Mouse (Mus musculus): ENCODE results near the gene Lingo2. TPM values are rescaled to one million over a fixed set of nuclear protein-coding genes. Genes with fewer than 3 reads are reported as not detected.

Lingo2 gene
- polyA plus RNA-seq, 1 experiment from 2014 or later: 134 TPM

GRCm38 (mm10) chr4:35884946-35885460 is 1066.5 kb downstream of the Lingo2 start:
- WGBS: 60% methylated on average over 3 of the region's 3 CpGs
- no peaks in the 10 kb centered on the region for H3K27me3 ChIP-seq (ENCODE audit: control insufficient read depth, insufficient read depth, low read length)
- H3K27ac ChIP-seq (ENCODE audit: low read depth, low read length): no peak overlapping the region
- ATAC-seq (ENCODE audit: low read depth): no peak
- H3K4me2 ChIP-seq (ENCODE audit: low read depth, low read length): no peak overlapping the region
- H3K4me3 ChIP-seq (ENCODE audit: low read depth, low read length): no peak overlapping the region
- no peaks in the 10 kb centered on the region for H3K4me1 ChIP-seq (ENCODE audit: control insufficient read depth, insufficient read depth, low read length)
- H3K9me3 ChIP-seq (ENCODE audit: control insufficient read depth, low read length): no peaks in the 10 kb centered on the region
- no peaks in the 10 kb centered on the region for H3K36me3 ChIP-seq (ENCODE audit: control insufficient read depth, insufficient read depth, low read length)
- no peak overlapping the region for H3K9ac ChIP-seq (replicated peaks; ENCODE audit: low read depth, low read length)

GRCm38 (mm10) chr4:35846518-35846917 is 1105.0 kb downstream of the Lingo2 start:
- Histone ChIP-seq H3K9me3 (ENCODE audit: control insufficient read depth, low read length) (no peaks in the 10 kb centered on the region), H3K4me3 (ENCODE audit: low read depth, low read length) (no peak overlapping the region), H3K4me2 (ENCODE audit: low read depth, low read length) (no peak overlapping the region), H3K27me3 (ENCODE audit: control insufficient read depth, insufficient read depth, low read length) (no peaks in the 10 kb centered on the region), H3K36me3 (ENCODE audit: control insufficient read depth, insufficient read depth, low read length) (no peaks in the 10 kb centered on the region), H3K9ac (replicated peaks; ENCODE audit: low read depth, low read length) (no peak overlapping the region), H3K27ac (ENCODE audit: low read depth, low read length) (no peak overlapping the region), H3K4me1 (ENCODE audit: control insufficient read depth, insufficient read depth, low read length) (peaks cover 2% of the 10 kb centered on the region; the same call in 1 of the 2 replicates)
- no peak for ATAC-seq (ENCODE audit: low read depth)
- WGBS: 86% methylated on average over 1 of the region's 1 CpGs

GRCm38 (mm10) chr4:35845140-35845539 is 1106.4 kb downstream of the Lingo2 start:
- Histone ChIP-seq H3K4me2 (ENCODE audit: low read depth, low read length) (peak overlapping the region; percentile 26; the same call in 1 of the 2 replicates), H3K27ac (ENCODE audit: low read depth, low read length) (peak overlapping the region; percentile 75), H3K9ac (replicated peaks; ENCODE audit: low read depth, low read length) (no peak overlapping the region), H3K4me1 (ENCODE audit: control insufficient read depth, insufficient read depth, low read length) (peaks cover 2% of the 10 kb centered on the region; the same call in 1 of the 2 replicates), H3K9me3 (ENCODE audit: control insufficient read depth, low read length) (no peaks in the 10 kb centered on the region), H3K4me3 (ENCODE audit: low read depth, low read length) (no peak overlapping the region), H3K27me3 (ENCODE audit: control insufficient read depth, insufficient read depth, low read length) (no peaks in the 10 kb centered on the region), H3K36me3 (ENCODE audit: control insufficient read depth, insufficient read depth, low read length) (no peaks in the 10 kb centered on the region)
- WGBS: 27% methylated on average over 7 of the region's 7 CpGs
- ATAC-seq (ENCODE audit: low read depth): peak; percentile 95

GRCm38 (mm10) chr4:35844518-35844917 is 1107.0 kb downstream of the Lingo2 start:
- 51% methylated on average over 6 of the region's 6 CpGs for WGBS
- Histone ChIP-seq H3K9ac (replicated peaks; ENCODE audit: low read depth, low read length) (no peak overlapping the region), H3K27me3 (ENCODE audit: control insufficient read depth, insufficient read depth, low read length) (no peaks in the 10 kb centered on the region), H3K4me2 (ENCODE audit: low read depth, low read length) (peak overlapping the region; percentile 12; the same call in 1 of the 2 replicates), H3K4me3 (ENCODE audit: low read depth, low read length) (no peak overlapping the region), H3K27ac (ENCODE audit: low read depth, low read length) (peak overlapping the region; percentile 75), H3K9me3 (ENCODE audit: control insufficient read depth, low read length) (no peaks in the 10 kb centered on the region), H3K4me1 (ENCODE audit: control insufficient read depth, insufficient read depth, low read length) (peaks cover 2% of the 10 kb centered on the region; the same call in 1 of the 2 replicates), H3K36me3 (ENCODE audit: control insufficient read depth, insufficient read depth, low read length) (no peaks in the 10 kb centered on the region)
- no peak for ATAC-seq (ENCODE audit: low read depth)

GRCm38 (mm10) chr4:35823322-35823870 is 1128.2 kb downstream of the Lingo2 start:
- H3K27ac ChIP-seq (ENCODE audit: low read depth, low read length): no peak overlapping the region
- no peak overlapping the region for H3K4me3 ChIP-seq (ENCODE audit: low read depth, low read length)
- 82% methylated on average over 7 of the region's 7 CpGs for WGBS
- ATAC-seq (ENCODE audit: low read depth): no peak
- H3K4me2 ChIP-seq (ENCODE audit: low read depth, low read length): no peak overlapping the region
- no peaks in the 10 kb centered on the region for H3K36me3 ChIP-seq (ENCODE audit: control insufficient read depth, insufficient read depth, low read length)
- no peaks in the 10 kb centered on the region for H3K27me3 ChIP-seq (ENCODE audit: control insufficient read depth, insufficient read depth, low read length)
- no peaks in the 10 kb centered on the region for H3K4me1 ChIP-seq (ENCODE audit: control insufficient read depth, insufficient read depth, low read length)
- no peak overlapping the region for H3K9ac ChIP-seq (replicated peaks; ENCODE audit: low read depth, low read length)
- no peaks in the 10 kb centered on the region for H3K9me3 ChIP-seq (ENCODE audit: control insufficient read depth, low read length)

GRCm38 (mm10) chr4:35820701-35821100 is 1130.8 kb downstream of the Lingo2 start:
- H3K9me3 ChIP-seq (ENCODE audit: control insufficient read depth, low read length): no peaks in the 10 kb centered on the region
- ATAC-seq (ENCODE audit: low read depth): no peak
- no peak overlapping the region for H3K4me2 ChIP-seq (ENCODE audit: low read depth, low read length)
- no peaks in the 10 kb centered on the region for H3K27me3 ChIP-seq (ENCODE audit: control insufficient read depth, insufficient read depth, low read length)
- 97% methylated on average over 1 of the region's 1 CpGs for WGBS
- no peaks in the 10 kb centered on the region for H3K4me1 ChIP-seq (ENCODE audit: control insufficient read depth, insufficient read depth, low read length)
- H3K36me3 ChIP-seq (ENCODE audit: control insufficient read depth, insufficient read depth, low read length): no peaks in the 10 kb centered on the region
- H3K4me3 ChIP-seq (ENCODE audit: low read depth, low read length): no peak overlapping the region
- no peak overlapping the region for H3K27ac ChIP-seq (ENCODE audit: low read depth, low read length)
- no peak overlapping the region for H3K9ac ChIP-seq (replicated peaks; ENCODE audit: low read depth, low read length)

GRCm38 (mm10) chr4:35814698-35815097 is 1136.8 kb downstream of the Lingo2 start:
- Histone ChIP-seq H3K4me1 (ENCODE audit: control insufficient read depth, insufficient read depth, low read length) (no peaks in the 10 kb centered on the region), H3K4me2 (ENCODE audit: low read depth, low read length) (no peak overlapping the region), H3K4me3 (ENCODE audit: low read depth, low read length) (no peak overlapping the region), H3K27ac (ENCODE audit: low read depth, low read length) (no peak overlapping the region), H3K27me3 (ENCODE audit: control insufficient read depth, insufficient read depth, low read length) (no peaks in the 10 kb centered on the region), H3K9ac (replicated peaks; ENCODE audit: low read depth, low read length) (no peak overlapping the region), H3K9me3 (ENCODE audit: control insufficient read depth, low read length) (no peaks in the 10 kb centered on the region), H3K36me3 (ENCODE audit: control insufficient read depth, insufficient read depth, low read length) (no peaks in the 10 kb centered on the region)
- WGBS: 86% methylated on average over 1 of the region's 1 CpGs
- no peak for ATAC-seq (ENCODE audit: low read depth)

- 31% methylated on average over 6 of the region's 6 CpGs for WGBS
- Histone ChIP-seq H3K36me3 (ENCODE audit: control insufficient read depth, insufficient read depth, low read length) (no peaks in the 10 kb centered on the region), H3K9me3 (ENCODE audit: control insufficient read depth, low read length) (no peaks in the 10 kb centered on the region), H3K4me1 (ENCODE audit: control insufficient read depth, insufficient read depth, low read length) (peaks cover 4% of the 10 kb centered on the region; the same call in 1 of the 2 replicates), H3K4me3 (ENCODE audit: low read depth, low read length) (no peak overlapping the region), H3K27me3 (ENCODE audit: control insufficient read depth, insufficient read depth, low read length) (no peaks in the 10 kb centered on the region), H3K27ac (ENCODE audit: low read depth, low read length) (no peak overlapping the region), H3K4me2 (ENCODE audit: low read depth, low read length) (no peak overlapping the region), H3K9ac (replicated peaks; ENCODE audit: low read depth, low read length) (no peak overlapping the region)
- peak; percentile 65; the same call in 1 of the 2 replicates for ATAC-seq (ENCODE audit: low read depth)
Observed at GRCm38 (mm10) chr4:35807497-35808210, 1143.9 kb downstream of the Lingo2 start.

- no peak overlapping the region for H3K9ac ChIP-seq (replicated peaks; ENCODE audit: low read depth, low read length)
Observed at GRCm38 (mm10) chr4:35806881-35807464, 1144.6 kb downstream of the Lingo2 start.

More at GRCm38 (mm10) chr4:35806881-35807464, 1144.6 kb downstream of the Lingo2 start:
- 81% methylated on average over 2 of the region's 2 CpGs for WGBS
- no peak overlapping the region for H3K4me2 ChIP-seq (ENCODE audit: low read depth, low read length)
- H3K27ac ChIP-seq (ENCODE audit: low read depth, low read length): no peak overlapping the region
- H3K36me3 ChIP-seq (ENCODE audit: control insufficient read depth, insufficient read depth, low read length): no peaks in the 10 kb centered on the region
- no peaks in the 10 kb centered on the region for H3K9me3 ChIP-seq (ENCODE audit: control insufficient read depth, low read length)
- peaks cover 4% of the 10 kb centered on the region; the same call in 1 of the 2 replicates for H3K4me1 ChIP-seq (ENCODE audit: control insufficient read depth, insufficient read depth, low read length)
- ATAC-seq (ENCODE audit: low read depth): no peak
- no peak overlapping the region for H3K4me3 ChIP-seq (ENCODE audit: low read depth, low read length)
- H3K27me3 ChIP-seq (ENCODE audit: control insufficient read depth, insufficient read depth, low read length): no peaks in the 10 kb centered on the region
